ENCODE assay signal across 18 mouse cellular contexts in the genomic region with DNA sequence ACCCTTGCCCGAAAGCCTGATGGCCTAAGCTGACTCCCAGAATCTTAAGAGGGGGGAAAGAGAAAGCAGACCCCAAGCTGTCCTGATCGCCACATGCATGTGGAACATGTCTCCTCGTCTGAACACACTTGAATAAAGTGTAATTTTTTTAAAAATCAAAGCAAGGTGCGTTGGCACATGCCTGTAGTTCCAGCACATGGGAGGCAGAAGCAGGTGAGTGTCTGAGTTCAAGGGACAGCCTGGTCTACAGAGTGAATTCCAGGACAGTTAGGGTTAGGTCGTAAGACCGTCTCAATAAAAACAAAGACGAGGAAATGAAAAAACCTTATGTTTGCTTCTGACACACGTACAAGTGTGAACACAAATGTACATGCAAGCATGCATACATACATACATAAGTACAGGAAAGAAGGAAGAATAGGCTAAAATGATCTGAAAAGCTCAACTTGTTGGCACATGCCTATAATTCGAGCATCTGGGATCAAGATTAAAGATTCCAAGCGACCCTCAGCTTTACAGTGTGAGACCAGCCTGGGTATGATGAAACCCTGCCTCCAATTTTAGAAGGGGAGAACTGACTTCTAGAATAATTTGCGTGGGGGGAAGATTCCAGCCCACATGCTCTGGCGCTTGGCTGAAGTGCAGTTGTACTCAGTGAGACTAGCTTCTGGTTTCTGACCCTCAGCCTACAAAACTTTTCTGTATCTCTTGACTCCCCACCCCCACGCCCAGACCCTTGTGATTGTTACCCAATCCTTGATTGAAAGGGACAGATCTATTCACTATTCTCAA. TPM values are rescaled to one million over a fixed set of nuclear protein-coding genes. Genes with fewer than 3 reads are reported as not detected.
"Had no signal": no experiment of that assay in that cellular context is flagged by ENCODE, and none has a peak within 500 bp of the region (broad histone marks: within the 10 kb centered on the region; RNA-seq: fewer than 3 reads in every experiment).

No protein-coding gene starts in this region.

- H3K4me2 ChIP-seq: kidney, embryonic 15.5 days; limb, embryonic 12.5 days; liver, embryonic 13.5 days; midbrain, embryonic 15.5 days; neural tube, embryonic 13.5 days had no signal

- H3K9ac ChIP-seq: kidney, embryonic 15.5 days; limb, embryonic 12.5 days; liver, embryonic 13.5 days; liver, postnatal 0 days; midbrain, embryonic 15.5 days; neural tube, embryonic 13.5 days had no signal

- H3K4me3 ChIP-seq: kidney, embryonic 15.5 days; limb, embryonic 12.5 days; liver, embryonic 13.5 days; midbrain, embryonic 15.5 days; neural tube, embryonic 13.5 days had no signal

- H3K9me3 ChIP-seq: kidney, embryonic 15.5 days; limb, embryonic 12.5 days; liver, embryonic 13.5 days; midbrain, embryonic 15.5 days; neural tube, embryonic 13.5 days had no signal

- ATAC-seq: liver, postnatal 0 days; midbrain, embryonic 15.5 days had no signal

- H3K27ac ChIP-seq: kidney, embryonic 15.5 days; limb, embryonic 12.5 days; liver, embryonic 13.5 days; midbrain, embryonic 15.5 days; stomach, postnatal 0 days had no signal

- H3K4me1 ChIP-seq: limb, embryonic 12.5 days; liver, embryonic 13.5 days; midbrain, embryonic 15.5 days; neural tube, embryonic 13.5 days had no signal

- DNase-seq: kidney, adult 2 months; kidney, postnatal 25 days; liver; liver, embryonic 13.5 days; liver, postnatal 0 days; thymus, adult 2 months; thymus, postnatal 36 days had no signal

- H3K27me3 ChIP-seq: kidney, embryonic 15.5 days; limb, embryonic 12.5 days; midbrain, embryonic 15.5 days; neural tube, embryonic 13.5 days had no signal

RNA-seq across cellular contexts. Expression of gene Rxfp4, which starts 2.0 kb away (rescaled TPM):
- total RNA-seq: layer of hippocampus, adult 18-20 months; layer of hippocampus, postnatal 10 days; left cerebral cortex, postnatal 36 days; megakaryocyte progenitor cell, adult 5-6 weeks; monocyte, adult 5-6 weeks had no signal
- polyA plus RNA-seq: kidney, embryonic 15.5 days; limb, embryonic 12.5 days; liver, embryonic 13.5 days; liver, postnatal 0 days; lung, embryonic 16.5 days; midbrain, embryonic 15.5 days; neural tube, embryonic 13.5 days; thymus, adult 2 months had no signal
